Mouse (Mus musculus): ENCODE measurements around the gene Slc35c2. TPM values are rescaled to one million over a fixed set of nuclear protein-coding genes. Genes with fewer than 3 reads are reported as not detected.

Gene Slc35c2
- total RNA-seq, 2 experiments from 2014 or later: 20.8 to 23.4 TPM

- no peak for DNase-seq (ENCODE audit: low spot score in 2 of 2)
These were observed 45.9 kb downstream of the Slc35c2 start for GRCm38 (mm10) chr2:165241786-165242185.

DNA sequence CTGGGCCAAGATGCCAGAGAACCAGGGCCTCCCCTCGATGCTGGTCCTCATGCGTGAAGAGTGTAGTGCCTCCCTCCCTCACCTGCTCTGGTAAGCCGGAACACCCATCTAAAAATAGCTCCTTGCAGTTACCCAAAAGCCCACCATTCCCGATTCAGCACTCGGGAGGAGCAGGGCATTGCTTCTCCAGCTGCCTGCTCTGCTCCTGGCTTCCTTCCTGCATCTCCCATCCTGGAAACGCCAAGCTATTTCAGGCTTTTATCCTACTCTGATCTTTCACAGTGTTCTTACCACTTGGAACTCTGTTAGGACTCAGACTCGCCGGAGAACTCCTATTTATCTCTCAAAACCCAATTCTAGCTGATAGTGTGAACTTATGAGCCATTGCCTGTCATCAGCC is 47.3 kb downstream of the Slc35c2 start:
- no peak for DNase-seq (ENCODE audit: low spot score in 2 of 2)

GRCm38 (mm10) chr2:165239533-165240144 is 48.0 kb downstream of the Slc35c2 start:
- DNase-seq (ENCODE audit: low spot score in 2 of 2): no peak

DNA sequence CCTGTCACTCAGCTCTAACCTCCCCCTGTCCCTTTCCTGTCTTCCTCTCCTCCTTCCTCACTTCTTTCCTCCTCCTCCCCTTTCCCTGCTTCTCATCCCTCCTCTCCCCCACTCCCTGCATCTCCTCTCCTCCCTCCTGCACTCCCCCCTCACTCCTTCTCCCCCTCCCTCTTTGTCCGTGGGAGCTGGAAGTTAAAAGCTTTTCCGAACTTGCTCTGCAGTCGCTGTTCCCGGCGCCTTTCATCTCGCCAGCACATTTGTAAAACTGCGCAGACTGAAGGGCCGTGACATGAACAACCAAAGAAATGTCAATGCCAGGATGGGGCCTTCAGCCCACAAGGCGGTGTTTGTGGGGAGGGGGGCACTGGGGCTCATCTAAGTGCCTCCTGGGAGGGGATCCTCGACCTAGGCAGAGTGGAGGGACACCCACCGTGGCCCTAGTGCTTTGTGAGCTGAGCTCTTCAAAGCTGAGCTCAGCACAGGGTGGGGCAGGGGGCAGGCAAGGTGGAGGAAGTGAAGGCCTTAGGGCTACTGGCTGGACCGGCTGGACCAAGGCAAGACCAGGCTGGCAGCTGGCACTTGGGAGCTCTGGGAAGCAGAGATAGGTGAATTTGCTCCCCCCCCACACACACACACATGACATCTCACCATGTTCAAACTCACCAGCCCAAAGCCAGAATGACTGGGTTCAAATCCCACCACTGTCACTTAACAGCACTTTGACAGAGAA is 49.1 kb downstream of the Slc35c2 start:
- DNase-seq (ENCODE audit: low spot score in 2 of 2): no peak

GRCm38 (mm10) chr2:165234613-165235291 is 52.9 kb downstream of the Slc35c2 start, which contains the start of gene Cdh22:
TSS of gene Cdh22 (minus strand) at chr2:165234853.
- peak; percentile 45 to 74 for DNase-seq (ENCODE audit: low spot score in 2 of 2)

DNA sequence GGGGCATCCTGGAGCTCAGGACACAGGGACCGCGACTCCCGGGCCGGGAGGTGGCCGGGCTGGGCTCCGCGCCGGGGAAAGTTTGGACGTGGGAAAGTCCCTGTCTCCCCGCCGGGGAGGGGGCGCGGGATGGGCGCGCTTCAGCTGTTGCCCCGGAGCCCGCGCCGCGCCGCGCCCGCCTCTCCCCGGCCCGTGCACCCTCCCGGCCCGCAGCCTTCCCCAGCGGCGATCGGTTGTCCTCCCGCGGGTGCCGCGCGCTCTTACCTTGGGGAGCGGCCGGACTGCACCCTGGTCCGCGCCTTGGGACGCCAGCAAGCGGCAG is 53.4 kb downstream of the Slc35c2 start:
- peak in 1 of 2 experiments; percentile 24 for DNase-seq (ENCODE audit: low spot score in 2 of 2)

GRCm38 (mm10) chr2:165233491-165234290 is 54.0 kb downstream of the Slc35c2 start:
- DNase-seq (ENCODE audit: low spot score in 2 of 2): peak; percentile 39 to 52

DNA sequence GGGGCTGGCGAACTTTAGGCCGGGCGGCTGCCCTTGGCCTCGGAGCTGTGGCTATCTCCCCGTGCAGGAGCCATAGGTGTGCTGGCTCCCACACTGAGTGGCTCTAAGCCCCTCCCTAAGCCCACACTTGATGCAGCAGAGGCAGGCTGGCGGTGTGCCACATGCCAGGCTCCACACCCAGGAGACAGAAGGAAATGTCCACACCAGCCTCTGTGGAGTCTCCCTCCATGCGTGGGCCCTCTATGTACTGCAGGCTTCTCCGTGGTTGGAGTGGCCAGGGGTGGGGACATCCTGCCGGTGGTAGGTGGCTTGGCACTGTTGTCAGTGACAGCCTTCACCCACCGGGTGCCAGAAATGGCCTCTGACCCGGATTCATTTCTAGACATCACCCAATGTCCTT is 58.6 kb downstream of the Slc35c2 start:
- no peak for DNase-seq (ENCODE audit: low spot score in 2 of 2)

Other genes starting within 250 kb of the Slc35c2 start
- gene Cd40, start 232.2 kb downstream of the Slc35c2 start, total RNA-seq (2021): 1 to 10 TPM; 1.8 to 2.3 TPM
- gene 1700025C18Rik, start 197.1 kb downstream of the Slc35c2 start, total RNA-seq (2021): not detected
- gene Cdh22, start 53.0 kb downstream of the Slc35c2 start, total RNA-seq (2021): under 1 TPM; 0.26 to 0.42 TPM
- 10 to 100 TPM; 27.1 to 36.9 TPM for gene Elmo2, start 38.6 kb upstream of the Slc35c2 start, total RNA-seq (2021)
- gene Zfp663, start 80.9 kb upstream of the Slc35c2 start, total RNA-seq (2021): under 1 TPM in 1 of 2 experiments, not detected in 1; 0.29 TPM
- gene Zfp334, start 100.4 kb upstream of the Slc35c2 start, total RNA-seq (2021): 1 to 10 TPM; 5.3 to 6.0 TPM
- under 1 TPM in 1 of 2 experiments, not detected in 1; 0.10 TPM for gene Ocstamp, start 112.5 kb upstream of the Slc35c2 start, total RNA-seq (2021)
- gene Slc13a3, start 185.4 kb upstream of the Slc35c2 start, total RNA-seq (2021): 1 to 10 TPM in 1 of 2 experiments, under 1 TPM in 1; 0.44 to 1.2 TPM
- gene Trp53rka, start 205.5 kb upstream of the Slc35c2 start, total RNA-seq (2021): 10 to 100 TPM; 11.9 to 13.5 TPM
- 1 to 10 TPM; 5.3 to 5.4 TPM for gene Slc2a10, start 215.9 kb upstream of the Slc35c2 start, total RNA-seq (2021)